Mouse (Mus musculus): ENCODE data around the gene Garnl3. TPM values are rescaled to one million over a fixed set of nuclear protein-coding genes. Genes with fewer than 3 reads are reported as not detected.

The Garnl3 gene
- polyA plus RNA-seq, 1 experiment: 1.1 TPM

- no peak for DNase-seq
- Histone ChIP-seq H3K36me3 (ENCODE audit: control insufficient read depth, insufficient read depth, low read length) (no peaks in the 10 kb centered on the region), H3K27me3 (replicated peaks; ENCODE audit: control insufficient read depth, insufficient read depth, low read length) (no peaks in the 10 kb centered on the region), H3K4me1 (ENCODE audit: control insufficient read depth, insufficient read depth, low read length) (peaks cover 24% of the 10 kb centered on the region), H3K4me3 (ENCODE audit: insufficient read depth, low read depth, low read length) (no peak overlapping the region), H3K27ac (ENCODE audit: insufficient read depth, low read depth, low read length) (no peak overlapping the region)
- no peak for TF ChIP-seq CTCF (conservative IDR thresholded peaks at IDR 0.05; ENCODE audit: insufficient read depth, insufficient read length, low read depth, low read length)
- TF ChIP-seq POLR2A (IDR thresholded peaks at IDR 0.05; ENCODE audit: low read depth, low read length): no peak
- WGBS: 56% methylated on average over 7 of the region's 7 CpGs
These were observed 45.1 kb upstream of the Garnl3 start for GRCm38 (mm10) chr2:33176516-33176915.

- no peak overlapping the region for H3K27ac ChIP-seq (ENCODE audit: insufficient read depth, low read depth, low read length)
- TF ChIP-seq CTCF (conservative IDR thresholded peaks at IDR 0.05; ENCODE audit: insufficient read depth, insufficient read length, low read depth, low read length) (no peak), POLR2A (IDR thresholded peaks at IDR 0.05; ENCODE audit: low read depth, low read length) (no peak)
- H3K27me3 ChIP-seq (replicated peaks; ENCODE audit: control insufficient read depth, insufficient read depth, low read length): no peaks in the 10 kb centered on the region
- H3K4me3 ChIP-seq (ENCODE audit: insufficient read depth, low read depth, low read length): no peak overlapping the region
- no peaks in the 10 kb centered on the region for H3K36me3 ChIP-seq (ENCODE audit: control insufficient read depth, insufficient read depth, low read length)
- H3K4me1 ChIP-seq (ENCODE audit: control insufficient read depth, insufficient read depth, low read length): peaks cover 5% of the 10 kb centered on the region; the same call in 1 of the 2 replicates
- 87% methylated on average over 7 of the region's 7 CpGs for WGBS
- no peak for DNase-seq
These were observed 42.2 kb upstream of the Garnl3 start for GRCm38 (mm10) chr2:33173686-33174085.

- Histone ChIP-seq H3K4me3 (ENCODE audit: insufficient read depth, low read depth, low read length) (no peak overlapping the region), H3K36me3 (ENCODE audit: control insufficient read depth, insufficient read depth, low read length) (no peaks in the 10 kb centered on the region), H3K27me3 (replicated peaks; ENCODE audit: control insufficient read depth, insufficient read depth, low read length) (no peaks in the 10 kb centered on the region), H3K4me1 (ENCODE audit: control insufficient read depth, insufficient read depth, low read length) (peaks cover 5% of the 10 kb centered on the region; the same call in 1 of the 2 replicates), H3K27ac (ENCODE audit: insufficient read depth, low read depth, low read length) (no peak overlapping the region)
- DNase-seq: no peak
- 77% methylated on average over 10 of the region's 10 CpGs for WGBS
- TF ChIP-seq CTCF (conservative IDR thresholded peaks at IDR 0.05; ENCODE audit: insufficient read depth, insufficient read length, low read depth, low read length): no peak
- no peak for TF ChIP-seq POLR2A (IDR thresholded peaks at IDR 0.05; ENCODE audit: low read depth, low read length)
These were observed 41.7 kb upstream of the Garnl3 start for GRCm38 (mm10) chr2:33173126-33173525.

- WGBS: 73% methylated on average over 10 of the region's 10 CpGs
- H3K36me3 ChIP-seq (ENCODE audit: control insufficient read depth, insufficient read depth, low read length): no peaks in the 10 kb centered on the region
- H3K27ac ChIP-seq (ENCODE audit: insufficient read depth, low read depth, low read length): no peak overlapping the region
- H3K4me1 ChIP-seq (ENCODE audit: control insufficient read depth, insufficient read depth, low read length): peaks cover 8% of the 10 kb centered on the region; the same call in 1 of the 2 replicates
- TF ChIP-seq POLR2A (IDR thresholded peaks at IDR 0.05; ENCODE audit: low read depth, low read length): no peak
- no peak for TF ChIP-seq CTCF (conservative IDR thresholded peaks at IDR 0.05; ENCODE audit: insufficient read depth, insufficient read length, low read depth, low read length)
- H3K27me3 ChIP-seq (replicated peaks; ENCODE audit: control insufficient read depth, insufficient read depth, low read length): no peaks in the 10 kb centered on the region
- no peak for DNase-seq
- no peak overlapping the region for H3K4me3 ChIP-seq (ENCODE audit: insufficient read depth, low read depth, low read length)
These were observed 39.5 kb upstream of the Garnl3 start for GRCm38 (mm10) chr2:33170777-33171565.

GRCm38 (mm10) chr2:33169445-33169844 is 38.0 kb upstream of the Garnl3 start:
- Histone ChIP-seq H3K27me3 (replicated peaks; ENCODE audit: control insufficient read depth, insufficient read depth, low read length) (no peaks in the 10 kb centered on the region), H3K27ac (ENCODE audit: insufficient read depth, low read depth, low read length) (no peak overlapping the region), H3K4me3 (ENCODE audit: insufficient read depth, low read depth, low read length) (no peak overlapping the region), H3K36me3 (ENCODE audit: control insufficient read depth, insufficient read depth, low read length) (no peaks in the 10 kb centered on the region), H3K4me1 (ENCODE audit: control insufficient read depth, insufficient read depth, low read length) (peaks cover 20% of the 10 kb centered on the region)
- TF ChIP-seq CTCF (conservative IDR thresholded peaks at IDR 0.05; ENCODE audit: insufficient read depth, insufficient read length, low read depth, low read length) (no peak), POLR2A (IDR thresholded peaks at IDR 0.05; ENCODE audit: low read depth, low read length) (no peak)
- 79% methylated on average over 6 of the region's 6 CpGs for WGBS
- DNase-seq: no peak

GRCm38 (mm10) chr2:33167060-33167459 is 35.6 kb upstream of the Garnl3 start:
- WGBS: 78% methylated on average over 3 of the region's 3 CpGs
- no peak for TF ChIP-seq CTCF (conservative IDR thresholded peaks at IDR 0.05; ENCODE audit: insufficient read depth, insufficient read length, low read depth, low read length)
- TF ChIP-seq POLR2A (IDR thresholded peaks at IDR 0.05; ENCODE audit: low read depth, low read length): no peak
- Histone ChIP-seq H3K27ac (ENCODE audit: insufficient read depth, low read depth, low read length) (no peak overlapping the region), H3K36me3 (ENCODE audit: control insufficient read depth, insufficient read depth, low read length) (no peaks in the 10 kb centered on the region), H3K4me1 (ENCODE audit: control insufficient read depth, insufficient read depth, low read length) (peaks cover 21% of the 10 kb centered on the region), H3K27me3 (replicated peaks; ENCODE audit: control insufficient read depth, insufficient read depth, low read length) (no peaks in the 10 kb centered on the region), H3K4me3 (ENCODE audit: insufficient read depth, low read depth, low read length) (no peak overlapping the region)
- no peak for DNase-seq

- peaks cover 21% of the 10 kb centered on the region for H3K4me1 ChIP-seq (ENCODE audit: control insufficient read depth, insufficient read depth, low read length)
- H3K4me3 ChIP-seq (ENCODE audit: insufficient read depth, low read depth, low read length): no peak overlapping the region
- DNase-seq: peak; percentile 93
- H3K27me3 ChIP-seq (replicated peaks; ENCODE audit: control insufficient read depth, insufficient read depth, low read length): no peaks in the 10 kb centered on the region
- peak overlapping the region; percentile 67 for H3K27ac ChIP-seq (ENCODE audit: insufficient read depth, low read depth, low read length)
- H3K36me3 ChIP-seq (ENCODE audit: control insufficient read depth, insufficient read depth, low read length): no peaks in the 10 kb centered on the region
- no peak for TF ChIP-seq CTCF (conservative IDR thresholded peaks at IDR 0.05; ENCODE audit: insufficient read depth, insufficient read length, low read depth, low read length)
- TF ChIP-seq POLR2A (IDR thresholded peaks at IDR 0.05; ENCODE audit: low read depth, low read length): no peak
- 21% methylated on average over 7 of the region's 7 CpGs for WGBS
These were observed 34.4 kb upstream of the Garnl3 start for GRCm38 (mm10) chr2:33165710-33166374.
